Mouse (Mus musculus) intestine, embryonic 14.5 days (tissue): ENCODE results near the gene Tlcd1. TPM values are rescaled to one million over a fixed set of nuclear protein-coding genes. Genes with fewer than 3 reads are reported as not detected.

Experiments
- ATAC-seq: fragments of 200-750 bp; cut with Nextera tagmentation; replicated peaks from 2 replicates; pipeline ENCODE4 v1.8.0; 2017; ENCODE audit warnings: low read depth, moderate number of reproducible peaks, moderate TSS enrichment, moderate library complexity; ENCODE audit not compliant: low FRiP score, low TSS enrichment
- DNase-seq: peaks from one replicate; pipeline ENCODE4 v3.0.0-alpha.2; 2018; ENCODE audit warnings: low spot score
- H3K27ac ChIP-seq: fragments of 300-500 bp; sonication (generic); 2 replicates; pipeline ENCODE4 v1.5.1; 2014; ENCODE audit warnings: low read depth, mild to moderate bottlenecking, control low read depth
- H3K27me3 ChIP-seq: fragments of 300-500 bp; sonication (generic); replicated peaks from 2 replicates; pipeline ENCODE4 v1.6.1; 2014; ENCODE audit warnings: low read length, control low read depth; ENCODE audit not compliant: control insufficient read depth, insufficient read depth
- H3K36me3 ChIP-seq: fragments of 300-500 bp; sonication (generic); 2 replicates; pipeline ENCODE4 v1.6.1; 2014; ENCODE audit warnings: low read length, control low read depth; ENCODE audit not compliant: control insufficient read depth, insufficient read depth
- H3K4me1 ChIP-seq: fragments of 300-500 bp; sonication (generic); replicated peaks from 2 replicates; pipeline ENCODE4 v1.6.1; 2014; ENCODE audit warnings: low read length, control low read depth, mixed read lengths; ENCODE audit not compliant: control insufficient read depth, insufficient read depth
- H3K4me2 ChIP-seq: fragments of 300-500 bp; sonication (generic); 2 replicates; pipeline ENCODE4 v1.6.1; 2014; ENCODE audit warnings: low read length
- H3K4me3 ChIP-seq: fragments of 300-500 bp; sonication (generic); 2 replicates; pipeline ENCODE4 v1.5.1; 2014; ENCODE audit warnings: low read depth, low read length, control low read depth, mixed read lengths
- H3K9ac ChIP-seq: fragments of 300-500 bp; sonication (generic); 2 replicates; pipeline ENCODE4 v1.6.1; 2014; ENCODE audit warnings: mild to moderate bottlenecking, low read length
- H3K9me3 ChIP-seq: fragments of 300-500 bp; sonication (generic); 2 replicates; pipeline ENCODE4 v1.6.1; 2016; ENCODE audit warnings: low read length, control low read depth; ENCODE audit not compliant: control insufficient read depth
- WGBS: fragments of 180-500 bp; shearing (Covaris S2); extraction: QIAGEN DNeasy Blood & Tissue Kit; methylation state at CpG from one replicate; pipeline ENCODE4 v1.1.7; 2014; 5-methylcytosine and 5-hydroxymethylcytosine counted together
- polyA plus RNA-seq: library from polyadenylated mRNA; unstranded; fragments of >200 nt; fragmentation: Nextera tagmentation; extraction: Ambion mirVana; gene quantifications from 2 replicates; pipeline ENCODE4 v1.2.1, GENCODE M21; 2014

Gene Tlcd1
- polyA plus RNA-seq, 1 experiment from 2014 or later: 37.5 TPM

DNA sequence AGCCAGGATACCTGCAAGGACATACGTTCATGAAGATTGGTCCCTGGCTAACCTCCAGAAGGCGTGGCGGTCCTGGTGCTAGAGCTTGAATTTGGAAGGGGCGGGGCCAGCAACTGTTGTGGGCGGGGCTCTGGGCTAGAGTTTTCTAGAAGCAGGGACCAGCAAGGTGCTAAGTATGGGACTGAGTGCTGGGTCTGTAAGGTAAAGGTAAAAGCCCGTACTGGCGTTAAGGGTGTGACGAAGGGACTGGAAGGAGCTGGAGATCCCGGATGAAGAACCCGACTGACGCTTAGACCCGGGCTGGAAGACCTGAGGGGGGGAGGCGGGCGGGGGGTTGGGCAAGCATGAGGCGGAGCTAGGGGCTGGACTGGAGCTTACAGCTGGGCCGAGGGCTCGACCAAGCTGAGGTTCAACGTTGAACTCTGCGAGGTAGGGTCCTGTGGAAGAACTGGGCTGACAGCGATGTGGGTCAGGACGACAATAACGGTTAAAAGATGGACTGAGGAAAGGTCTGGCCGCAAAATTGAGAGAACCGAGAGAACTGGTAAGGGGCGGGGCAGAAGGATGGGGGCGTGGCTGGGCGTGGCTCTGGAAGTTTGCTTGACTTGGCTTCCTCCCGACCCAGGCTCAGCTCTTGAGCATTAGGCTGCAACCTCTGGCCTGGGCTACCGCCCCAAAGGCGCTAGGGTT is 18.0 kb downstream of the Tlcd1 start:
- Histone ChIP-seq H3K4me2 (peak overlapping the region; percentile 64), H3K27ac (0 out of 2 replicates have a peak overlapping the region, but pooled peaks have one; percentile 22), H3K36me3 (peaks cover 30% of the 10 kb centered on the region), H3K9ac (peak overlapping the region; percentile 35; the same call in 1 of the 2 replicates), H3K27me3 (no peaks in the 10 kb centered on the region), H3K4me1 (peaks cover 12% of the 10 kb centered on the region), H3K9me3 (no peaks in the 10 kb centered on the region; the same call in 1 of the 2 replicates), H3K4me3 (peak overlapping the region; percentile 51)
- ATAC-seq: peak; percentile 75
- 2% methylated on average over 30 of the region's 30 CpGs for WGBS
- peak; percentile 87 for DNase-seq

DNA sequence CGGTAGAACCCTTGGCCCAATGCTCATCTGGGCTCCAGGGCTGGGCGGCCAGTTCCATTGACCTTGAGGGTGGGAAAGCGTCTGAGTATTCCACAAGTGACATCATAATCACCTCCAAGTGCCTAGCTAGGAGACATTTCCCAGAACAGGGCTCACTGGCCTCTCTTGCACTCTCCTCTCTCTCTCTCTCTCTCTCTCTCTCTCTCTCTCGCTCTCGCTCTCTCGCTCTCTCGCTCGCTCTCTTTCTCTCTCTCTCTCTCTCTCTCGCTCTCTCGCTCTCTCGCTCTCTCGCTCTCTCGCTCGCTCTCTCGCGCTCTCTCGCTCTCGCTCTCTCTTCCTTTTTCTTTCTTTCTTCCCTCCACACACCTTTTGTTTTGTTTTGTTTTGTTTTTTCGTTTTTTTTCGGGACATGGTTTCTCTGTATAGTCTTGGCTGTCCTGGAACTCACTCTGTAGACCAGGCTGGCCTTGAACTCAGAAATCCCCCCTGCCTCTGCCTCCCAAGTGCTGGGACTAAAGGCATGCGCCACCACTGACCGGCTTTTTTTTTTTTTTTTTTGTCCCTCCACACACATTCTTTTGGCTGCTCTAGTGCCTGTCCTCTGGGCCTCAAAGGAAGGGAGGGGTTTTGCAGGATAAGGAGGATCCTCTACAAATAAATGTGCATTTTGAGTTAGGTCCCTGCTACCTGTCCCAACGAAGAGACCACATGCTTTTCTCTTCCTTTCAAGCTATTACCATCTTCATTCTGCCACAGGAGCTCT is 18.8 kb downstream of the Tlcd1 start:
- Histone ChIP-seq H3K4me1 (peaks cover 4% of the 10 kb centered on the region), H3K9me3 (no peaks in the 10 kb centered on the region; the same call in 1 of the 2 replicates), H3K9ac (no peak overlapping the region), H3K27ac (no peak overlapping the region), H3K4me2 (peak overlapping the region; percentile 64), H3K4me3 (peak overlapping the region; percentile 51), H3K27me3 (no peaks in the 10 kb centered on the region), H3K36me3 (peaks cover 29% of the 10 kb centered on the region)
- DNase-seq (no peak), ATAC-seq (no peak)
- 51% methylated on average over 23 of the region's 23 CpGs for WGBS

DNA sequence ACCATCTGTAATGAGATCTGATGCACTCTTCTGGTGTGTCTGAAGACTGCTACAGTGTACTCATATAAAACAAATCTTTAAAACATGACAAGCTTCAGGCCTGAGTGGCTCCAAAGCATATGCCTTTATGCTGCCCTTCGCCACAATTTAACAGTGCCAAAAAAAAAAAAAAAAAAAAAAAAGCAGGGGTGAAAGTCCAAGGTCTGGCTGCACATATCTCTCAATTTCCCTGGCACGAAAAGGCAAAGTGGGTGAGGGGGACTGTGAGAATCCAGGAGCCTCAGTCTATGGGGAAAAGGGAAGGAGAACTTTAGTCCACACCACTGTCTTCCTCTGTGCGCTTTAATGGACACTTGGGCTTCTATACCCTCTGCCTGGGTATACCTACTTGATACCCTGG is 25.9 kb downstream of the Tlcd1 start:
- ATAC-seq: no peak
- Histone ChIP-seq H3K4me2 (no peak overlapping the region), H3K9me3 (no peaks in the 10 kb centered on the region), H3K4me3 (no peak overlapping the region), H3K4me1 (0 out of 2 replicates have a peak, but pooled peaks cover 5% of the 10 kb centered on the region), H3K27me3 (no peaks in the 10 kb centered on the region), H3K27ac (no peak overlapping the region), H3K9ac (no peak overlapping the region), H3K36me3 (peaks cover 30% of the 10 kb centered on the region)
- 82% methylated on average over 3 of the region's 3 CpGs for WGBS
- DNase-seq: no peak

DNA sequence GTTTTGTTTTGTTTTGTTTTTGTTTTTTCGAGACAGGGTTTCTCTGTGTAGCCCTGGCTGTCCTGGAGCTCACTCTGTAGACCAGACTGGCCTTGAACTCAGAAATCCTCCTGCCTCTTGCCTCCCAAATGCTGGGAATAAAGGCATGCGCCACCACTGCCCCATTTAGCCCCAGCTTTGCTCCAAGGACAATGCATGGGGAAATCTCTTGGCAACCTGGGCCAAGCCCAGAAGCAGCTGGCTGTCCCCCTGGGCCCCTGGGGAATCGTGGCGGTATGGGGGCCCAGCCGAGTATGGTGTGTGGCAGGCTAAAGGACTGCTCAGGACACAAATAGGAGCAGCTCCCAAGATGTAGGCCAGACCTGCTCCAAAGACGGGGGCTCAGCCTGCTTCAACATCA is 27.8 kb downstream of the Tlcd1 start:
- Histone ChIP-seq H3K27ac (no peak overlapping the region), H3K36me3 (peaks cover 49% of the 10 kb centered on the region), H3K9me3 (no peaks in the 10 kb centered on the region), H3K27me3 (no peaks in the 10 kb centered on the region), H3K4me2 (no peak overlapping the region), H3K4me1 (0 out of 2 replicates have a peak, but pooled peaks cover 5% of the 10 kb centered on the region), H3K4me3 (no peak overlapping the region), H3K9ac (no peak overlapping the region)
- DNase-seq: no peak
- ATAC-seq: no peak
- WGBS: 80% methylated on average over 6 of the region's 6 CpGs

DNA sequence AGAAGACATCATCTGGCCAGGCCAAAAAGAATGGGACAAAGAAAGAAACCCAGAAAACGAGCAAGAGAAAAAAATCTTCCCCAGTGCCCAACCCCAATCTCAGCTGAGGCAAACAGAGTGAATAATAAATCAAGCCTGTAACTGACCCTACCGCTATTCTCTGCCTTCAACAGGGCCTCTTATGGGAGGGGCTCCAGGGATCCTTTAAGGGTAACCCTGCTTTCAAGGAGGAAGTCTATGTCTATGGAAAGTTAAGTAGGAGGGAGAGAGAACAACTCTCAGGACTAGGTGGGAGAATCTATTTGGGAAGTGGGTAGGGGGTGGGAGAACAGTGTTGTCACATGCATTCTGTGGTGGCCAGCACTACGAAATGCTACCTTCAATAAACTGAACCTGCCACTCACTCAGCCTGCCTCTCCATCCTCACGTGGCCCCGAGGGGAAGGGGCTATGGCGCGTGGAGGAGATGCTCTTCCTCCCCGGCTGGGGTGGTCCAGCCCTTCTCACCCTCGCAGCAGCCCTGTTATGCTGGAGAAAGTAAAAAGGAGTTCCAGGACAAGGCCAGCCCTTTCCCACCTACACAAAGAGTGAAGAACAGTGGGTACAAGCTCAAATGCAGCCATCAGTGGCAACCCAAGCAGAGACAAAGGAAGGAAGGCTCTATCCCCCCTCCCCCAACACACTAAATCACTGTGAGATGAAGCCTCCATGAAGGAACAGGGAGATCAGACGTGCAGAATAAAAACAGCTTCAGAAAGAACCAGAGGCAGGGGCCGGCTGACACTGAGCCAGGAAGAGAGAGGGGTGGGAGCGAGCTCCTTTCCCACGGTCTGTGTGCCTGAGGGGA is 29.1 kb downstream of the Tlcd1 start:
- DNase-seq: no peak
- ATAC-seq: no peak
- Histone ChIP-seq H3K4me3 (no peak overlapping the region), H3K9ac (no peak overlapping the region), H3K9me3 (no peaks in the 10 kb centered on the region), H3K4me1 (0 out of 2 replicates have a peak, but pooled peaks cover 5% of the 10 kb centered on the region), H3K27me3 (no peaks in the 10 kb centered on the region), H3K36me3 (peaks cover 62% of the 10 kb centered on the region), H3K27ac (no peak overlapping the region), H3K4me2 (no peak overlapping the region)
- 50% methylated on average over 13 of the region's 13 CpGs for WGBS

DNA sequence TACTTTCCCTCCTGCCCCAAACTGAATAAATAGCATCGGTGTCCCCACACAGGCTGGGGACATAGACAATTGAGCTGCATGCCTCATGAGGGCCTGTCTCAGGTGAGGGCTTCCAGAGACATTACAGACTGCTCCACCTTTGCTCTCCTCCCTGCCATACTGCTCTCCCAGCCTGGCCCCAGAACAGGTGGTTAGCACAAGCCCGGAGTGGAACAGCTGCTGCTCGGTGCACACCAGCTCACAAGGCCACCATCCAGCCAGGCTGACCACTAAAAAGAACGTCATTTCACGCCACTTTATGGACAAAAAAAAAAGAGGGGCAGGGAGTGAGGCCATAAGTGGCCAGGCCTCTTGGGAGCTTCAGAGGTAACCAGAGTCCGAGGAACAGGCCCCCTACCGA is 30.7 kb downstream of the Tlcd1 start:
- no peak for ATAC-seq
- Histone ChIP-seq H3K4me1 (0 out of 2 replicates have a peak, but pooled peaks cover 5% of the 10 kb centered on the region), H3K4me3 (no peak overlapping the region), H3K4me2 (no peak overlapping the region), H3K27ac (no peak overlapping the region), H3K9me3 (no peaks in the 10 kb centered on the region), H3K27me3 (no peaks in the 10 kb centered on the region), H3K36me3 (peaks cover 78% of the 10 kb centered on the region), H3K9ac (no peak overlapping the region)
- DNase-seq: no peak
- WGBS: 86% methylated on average over 7 of the region's 7 CpGs

DNA sequence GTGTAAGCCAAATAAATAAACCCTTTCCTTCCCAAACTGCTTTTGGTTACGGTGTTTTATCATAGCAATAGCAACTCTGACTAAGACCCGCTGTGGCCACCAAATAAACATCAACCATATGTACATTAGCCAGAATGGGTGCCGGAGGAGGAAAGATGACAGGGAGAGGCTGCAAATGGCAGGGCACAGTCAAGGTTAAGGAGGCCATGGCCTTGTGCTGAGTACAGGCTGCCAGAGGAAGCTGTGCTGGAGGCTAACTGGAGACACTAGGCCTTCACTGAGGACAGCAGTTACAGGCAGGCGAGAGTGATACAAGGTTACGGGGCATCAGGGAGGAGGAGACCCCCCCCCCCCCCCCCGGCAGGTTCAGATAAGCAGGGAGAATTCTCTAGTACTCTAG is 33.4 kb downstream of the Tlcd1 start:
- DNase-seq: no peak
- Histone ChIP-seq H3K4me3 (no peak overlapping the region), H3K27ac (no peak overlapping the region), H3K9ac (no peak overlapping the region), H3K4me2 (no peak overlapping the region), H3K9me3 (no peaks in the 10 kb centered on the region), H3K4me1 (0 out of 2 replicates have a peak, but pooled peaks cover 5% of the 10 kb centered on the region), H3K27me3 (no peaks in the 10 kb centered on the region), H3K36me3 (peaks cover 98% of the 10 kb centered on the region)
- ATAC-seq: no peak
- WGBS: 85% methylated on average over 6 of the region's 6 CpGs

DNA sequence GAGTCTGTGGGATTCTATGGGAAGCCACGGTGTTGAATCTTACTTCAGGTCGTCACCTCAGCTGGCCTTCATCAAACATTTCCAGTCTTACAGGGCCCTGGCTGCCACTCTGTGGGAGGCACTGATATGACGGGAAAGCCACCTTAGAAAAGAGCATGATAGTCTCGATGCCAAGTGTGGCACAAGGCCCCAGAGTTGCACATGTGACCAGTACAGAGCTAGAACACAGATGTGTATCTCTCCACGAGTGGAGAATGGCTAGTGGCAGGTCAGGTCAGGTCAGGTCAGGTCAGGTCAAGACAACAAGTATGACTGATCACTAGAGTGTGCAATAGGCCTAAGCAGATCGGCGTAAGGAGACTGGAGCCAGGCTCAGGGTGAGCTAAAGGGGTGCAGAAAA is 34.1 kb downstream of the Tlcd1 start:
- no peaks in the 10 kb centered on the region for H3K4me1 ChIP-seq
- H3K27ac ChIP-seq: no peak overlapping the region
- no peak overlapping the region for H3K4me2 ChIP-seq
- DNase-seq (no peak), ATAC-seq (no peak)
- H3K27me3 ChIP-seq: no peaks in the 10 kb centered on the region
- WGBS: 60% methylated on average over 7 of the region's 7 CpGs
- no peak overlapping the region for H3K4me3 ChIP-seq
- H3K36me3 ChIP-seq: peaks cover 98% of the 10 kb centered on the region
- H3K9ac ChIP-seq: no peak overlapping the region
- H3K9me3 ChIP-seq: no peaks in the 10 kb centered on the region
